Mouse (Mus musculus): ENCODE measurements around the gene Mdga2. TPM values are rescaled to one million over a fixed set of nuclear protein-coding genes. Genes with fewer than 3 reads are reported as not detected.

Gene Mdga2
- polyA plus RNA-seq (2014; fragmentation: Nextera tagmentation; extraction: Ambion mirVana): 8.7 and 14.7 TPM in 2 replicates

DNA sequence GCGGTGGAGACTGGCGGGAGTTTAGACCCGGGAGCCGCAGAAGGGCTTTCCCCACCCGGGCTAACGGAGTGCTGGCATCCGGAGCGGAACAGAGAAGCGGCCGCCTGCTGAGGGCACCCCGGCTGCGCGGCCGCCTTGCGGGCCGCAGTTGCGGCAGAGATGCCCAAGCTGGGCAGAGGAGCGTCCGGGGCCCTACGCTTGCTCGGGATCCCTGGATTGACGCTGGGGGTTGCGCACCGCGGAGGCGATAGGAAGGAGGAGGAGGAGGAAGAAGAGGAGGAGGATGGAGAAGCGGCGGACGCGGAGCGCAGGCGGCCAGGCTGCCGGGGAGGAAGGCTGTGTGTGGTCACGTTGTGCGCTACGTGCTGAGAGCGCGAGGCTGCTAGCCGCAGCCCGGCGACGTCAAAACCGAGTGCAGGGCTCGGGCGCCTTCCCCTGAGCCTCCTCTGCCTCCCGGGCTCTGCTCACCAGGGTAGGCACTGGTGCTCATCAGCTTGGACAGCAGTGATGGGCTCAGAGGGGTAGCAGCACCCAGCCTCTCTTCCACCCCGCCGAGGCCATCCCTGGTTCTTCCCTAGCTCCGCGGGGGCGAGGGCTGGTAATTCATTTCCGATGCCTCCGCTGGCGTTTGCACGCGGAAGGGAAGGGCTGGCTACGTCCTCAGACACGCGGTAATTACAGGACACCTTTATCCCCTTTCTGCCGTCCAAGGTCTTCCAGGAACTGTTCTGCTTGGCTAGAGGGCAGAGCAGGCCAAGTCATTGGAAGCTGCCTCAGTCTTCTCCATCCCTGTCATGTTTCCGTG, at the start of gene Mdga2:
TSS of gene Mdga2 (minus strand) at position 329 of the 805 bp plus-strand sequence.
- WGBS: under 1% methylated on average over 61 of the region's 61 CpGs
- Histone ChIP-seq H3K4me2 (ENCODE audit: low read length) (peak within 1 kb of the TSS; percentile 95), H3K4me3 (ENCODE audit: low read depth, low read length) (peak within 1 kb of the TSS; percentile 76), H3K9me3 (replicated peaks; ENCODE audit: control insufficient read depth, low read length) (no peaks in the 10 kb centered on the region), H3K27ac (ENCODE audit: low read depth, low read length) (peak within 1 kb of the TSS; percentile 84), H3K4me1 (ENCODE audit: control insufficient read depth, insufficient read depth, low read length) (no peaks in the 10 kb centered on the region; the same call in 1 of the 2 replicates), H3K9ac (ENCODE audit: low read length) (peak within 1 kb of the TSS; percentile 86), H3K27me3 (replicated peaks; ENCODE audit: control insufficient read depth, insufficient read depth, low read length) (no peaks in the 10 kb centered on the region), H3K36me3 (ENCODE audit: control insufficient read depth, insufficient read depth, low read length) (no peaks in the 10 kb centered on the region)
- DNase-seq (ENCODE audit: low spot score) (peak; percentile 72), ATAC-seq (peak; percentile 71)

DNA sequence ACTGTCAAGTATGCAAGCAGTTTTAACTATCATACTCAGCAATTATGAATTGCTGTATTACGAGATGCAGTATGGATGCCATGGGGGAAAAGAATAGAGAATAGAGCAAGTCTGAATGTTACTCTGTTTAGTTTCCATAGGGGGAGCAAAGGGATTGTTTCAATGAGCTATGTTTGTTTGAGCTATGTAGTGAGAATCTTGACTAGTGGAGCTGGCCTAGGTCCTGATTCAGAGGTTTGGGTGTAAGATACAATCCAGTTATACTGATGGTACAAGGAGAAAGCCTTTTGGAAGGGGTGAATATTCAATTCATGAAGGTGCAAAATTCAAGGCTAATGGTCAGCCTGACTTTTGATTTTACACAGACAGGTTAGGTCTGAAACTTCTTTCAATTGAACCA, 45.1 kb upstream of the Mdga2 start:
- 83% methylated on average over 1 of the region's 1 CpGs for WGBS
- ATAC-seq: no peak

DNA sequence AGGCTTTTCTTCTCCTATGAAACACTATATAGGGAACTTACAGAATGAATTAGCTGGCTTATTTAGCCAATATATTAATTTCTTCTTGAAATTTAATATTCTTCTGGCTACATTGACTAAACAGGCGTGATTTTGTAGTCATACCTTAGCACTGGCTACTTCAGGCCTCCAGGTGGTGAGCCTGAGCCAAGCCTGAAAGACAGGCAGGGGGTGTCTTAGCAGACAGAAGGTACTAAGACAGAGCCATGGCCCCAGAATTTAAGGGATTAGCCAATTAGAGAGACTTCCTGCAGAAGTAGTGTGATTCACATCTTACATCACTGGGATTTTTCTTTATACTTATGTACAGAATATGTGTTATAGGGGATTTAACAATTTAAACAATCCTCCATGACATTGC, 1.2 kb upstream of the Mdga2 start:
- H3K4me3 ChIP-seq (ENCODE audit: low read depth, low read length): no peak overlapping the region
- H3K27me3 ChIP-seq (replicated peaks; ENCODE audit: control insufficient read depth, insufficient read depth, low read length): no peaks in the 10 kb centered on the region
- DNase-seq (ENCODE audit: low spot score): peak; percentile 33
- ATAC-seq: no peak
- no peak overlapping the region for H3K4me2 ChIP-seq (ENCODE audit: low read length)
- H3K9ac ChIP-seq (ENCODE audit: low read length): no peak overlapping the region
- H3K4me1 ChIP-seq (ENCODE audit: control insufficient read depth, insufficient read depth, low read length): no peaks in the 10 kb centered on the region; the same call in 1 of the 2 replicates
- H3K27ac ChIP-seq (ENCODE audit: low read depth, low read length): no peak overlapping the region
- WGBS: 57% methylated on average over 1 of the region's 1 CpGs
- no peaks in the 10 kb centered on the region for H3K9me3 ChIP-seq (replicated peaks; ENCODE audit: control insufficient read depth, low read length)
- H3K36me3 ChIP-seq (ENCODE audit: control insufficient read depth, insufficient read depth, low read length): no peaks in the 10 kb centered on the region

More for the DNA sequence above, 45.1 kb upstream of the Mdga2 start:
- DNase-seq (ENCODE audit: low spot score): peak; percentile 3
- Histone ChIP-seq H3K4me1 (ENCODE audit: control insufficient read depth, insufficient read depth, low read length) (0 out of 2 replicates have a peak, but pooled peaks cover 3% of the 10 kb centered on the region), H3K4me2 (ENCODE audit: low read length) (no peak overlapping the region), H3K9ac (ENCODE audit: low read length) (no peak overlapping the region), H3K4me3 (ENCODE audit: low read depth, low read length) (no peak overlapping the region), H3K36me3 (ENCODE audit: control insufficient read depth, insufficient read depth, low read length) (no peaks in the 10 kb centered on the region), H3K27ac (ENCODE audit: low read depth, low read length) (no peak overlapping the region), H3K27me3 (replicated peaks; ENCODE audit: control insufficient read depth, insufficient read depth, low read length) (no peaks in the 10 kb centered on the region), H3K9me3 (replicated peaks; ENCODE audit: control insufficient read depth, low read length) (no peaks in the 10 kb centered on the region)

DNA sequence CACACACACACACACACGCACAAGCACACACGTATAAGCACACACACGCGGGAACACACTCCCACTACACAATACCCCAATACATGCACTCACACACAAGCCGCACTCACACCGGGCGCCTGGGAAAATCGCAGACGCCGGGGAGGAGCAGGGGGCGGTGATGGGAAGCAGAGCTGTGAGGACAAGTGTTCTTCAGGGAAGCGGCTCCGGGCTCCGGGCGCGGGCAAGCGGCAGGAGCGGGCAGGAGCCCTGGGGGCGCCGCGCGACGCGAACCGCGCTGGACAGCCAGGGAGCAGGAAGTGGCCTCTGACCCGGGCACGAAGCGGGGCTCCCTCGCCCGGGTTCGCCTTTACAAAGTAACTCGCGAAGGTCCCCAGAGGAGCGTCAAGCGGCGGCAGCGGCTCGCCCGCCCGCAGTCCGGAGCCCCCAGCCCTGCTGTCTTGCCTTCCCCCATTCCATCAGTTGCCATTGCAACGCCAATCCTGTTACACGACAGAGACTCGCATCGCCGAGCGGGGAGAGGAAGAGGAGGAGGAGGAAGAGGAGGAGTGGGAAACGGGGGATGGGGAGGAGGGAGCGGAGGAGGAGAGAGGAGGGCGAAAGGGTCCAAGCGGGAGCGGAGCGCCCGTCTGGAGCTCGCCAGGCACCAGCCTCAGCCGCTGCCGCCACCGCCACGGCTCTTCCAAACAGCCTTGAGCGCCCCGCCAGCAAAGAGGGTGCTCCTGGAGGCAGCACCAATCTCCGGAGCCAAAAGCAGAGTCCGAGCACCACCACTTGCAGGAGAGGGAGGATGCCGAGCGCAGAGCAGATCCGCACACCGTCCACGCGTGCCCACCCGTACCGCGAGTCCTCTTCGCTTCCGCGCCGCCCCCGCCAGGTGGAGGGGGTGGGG, 774 bp downstream of the Mdga2 start:
- Histone ChIP-seq H3K4me2 (ENCODE audit: low read length) (peak overlapping the region; percentile 95), H3K27ac (ENCODE audit: low read depth, low read length) (peak overlapping the region; percentile 84), H3K9ac (ENCODE audit: low read length) (peak overlapping the region; percentile 86), H3K4me3 (ENCODE audit: low read depth, low read length) (peak overlapping the region; percentile 76), H3K4me1 (ENCODE audit: control insufficient read depth, insufficient read depth, low read length) (no peaks in the 10 kb centered on the region; the same call in 1 of the 2 replicates), H3K27me3 (replicated peaks; ENCODE audit: control insufficient read depth, insufficient read depth, low read length) (no peaks in the 10 kb centered on the region), H3K36me3 (ENCODE audit: control insufficient read depth, insufficient read depth, low read length) (no peaks in the 10 kb centered on the region), H3K9me3 (replicated peaks; ENCODE audit: control insufficient read depth, low read length) (no peaks in the 10 kb centered on the region)
- ATAC-seq (peak; percentile 68), DNase-seq (ENCODE audit: low spot score) (peak; percentile 71)
- under 1% methylated on average over 76 of the region's 78 CpGs for WGBS

DNA sequence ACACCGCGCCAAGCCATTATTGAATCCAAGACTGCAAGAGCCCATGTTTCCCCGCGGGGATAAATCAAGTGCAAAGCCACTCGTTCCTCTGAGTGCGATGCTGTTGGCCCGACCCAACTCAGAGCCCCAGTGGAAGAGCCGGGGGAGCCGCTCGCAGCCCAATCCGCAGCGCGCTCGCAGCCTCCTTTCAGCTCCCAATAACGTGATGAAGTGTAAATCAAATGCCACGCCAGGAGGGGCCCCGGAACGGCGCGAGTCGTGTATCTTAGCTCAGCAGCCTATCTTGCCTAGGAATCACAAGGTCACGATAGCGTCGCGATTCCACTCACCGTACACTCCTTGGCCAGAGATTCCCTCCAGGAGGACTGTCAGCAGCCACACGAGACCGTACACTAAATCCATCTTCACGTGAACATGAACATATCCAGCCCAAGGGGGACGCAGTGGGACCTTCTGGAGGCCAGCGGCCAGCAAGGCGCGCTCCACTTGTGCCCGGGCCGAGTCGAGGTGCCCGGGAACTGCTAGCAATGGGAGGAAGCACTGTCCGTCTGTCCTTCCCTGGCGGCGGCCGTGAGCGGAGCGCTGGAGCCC, 1.6 kb downstream of the Mdga2 start:
- Histone ChIP-seq H3K27ac (ENCODE audit: low read depth, low read length) (peak overlapping the region; percentile 84), H3K9me3 (replicated peaks; ENCODE audit: control insufficient read depth, low read length) (no peaks in the 10 kb centered on the region), H3K9ac (ENCODE audit: low read length) (peak overlapping the region; percentile 86), H3K4me3 (ENCODE audit: low read depth, low read length) (peak overlapping the region; percentile 76), H3K4me1 (ENCODE audit: control insufficient read depth, insufficient read depth, low read length) (no peaks in the 10 kb centered on the region; the same call in 1 of the 2 replicates), H3K36me3 (ENCODE audit: control insufficient read depth, insufficient read depth, low read length) (no peaks in the 10 kb centered on the region), H3K27me3 (replicated peaks; ENCODE audit: control insufficient read depth, insufficient read depth, low read length) (no peaks in the 10 kb centered on the region), H3K4me2 (ENCODE audit: low read length) (peak overlapping the region; percentile 95)
- peak; percentile 45 for ATAC-seq
- WGBS: under 1% methylated on average over 42 of the region's 43 CpGs
- DNase-seq (ENCODE audit: low spot score): peak; percentile 68

DNA sequence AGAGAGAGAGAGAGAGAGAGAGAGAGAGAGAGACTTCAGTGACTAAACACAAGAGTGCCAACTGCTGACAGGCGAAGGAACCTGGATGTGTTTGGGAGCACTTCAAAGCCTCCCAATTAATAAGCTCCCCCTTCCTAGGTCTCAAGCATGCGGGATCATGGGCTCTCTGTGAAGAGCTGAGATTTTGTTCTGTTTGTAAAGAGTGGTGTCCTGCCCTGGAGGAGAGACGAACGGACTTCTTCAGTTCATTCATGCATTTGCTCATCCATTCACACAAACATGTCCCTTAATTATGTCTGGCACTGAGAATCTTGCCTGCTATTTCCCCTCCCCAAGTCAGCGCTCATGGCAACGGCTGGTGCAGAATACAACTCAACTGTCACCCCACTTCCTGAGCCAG, 2.3 kb downstream of the Mdga2 start:
- no peak overlapping the region for H3K27ac ChIP-seq (ENCODE audit: low read depth, low read length)
- peak; percentile 51 for DNase-seq (ENCODE audit: low spot score)
- H3K9me3 ChIP-seq (replicated peaks; ENCODE audit: control insufficient read depth, low read length): no peaks in the 10 kb centered on the region
- no peaks in the 10 kb centered on the region for H3K27me3 ChIP-seq (replicated peaks; ENCODE audit: control insufficient read depth, insufficient read depth, low read length)
- no peak for ATAC-seq
- 0% methylated on average over 6 of the region's 6 CpGs for WGBS
- H3K9ac ChIP-seq (ENCODE audit: low read length): peak overlapping the region; percentile 86; the same call in 1 of the 2 replicates
- H3K4me3 ChIP-seq (ENCODE audit: low read depth, low read length): peak overlapping the region; percentile 76
- peak overlapping the region; percentile 95 for H3K4me2 ChIP-seq (ENCODE audit: low read length)
- no peaks in the 10 kb centered on the region; the same call in 1 of the 2 replicates for H3K4me1 ChIP-seq (ENCODE audit: control insufficient read depth, insufficient read depth, low read length)
- H3K36me3 ChIP-seq (ENCODE audit: control insufficient read depth, insufficient read depth, low read length): no peaks in the 10 kb centered on the region

DNA sequence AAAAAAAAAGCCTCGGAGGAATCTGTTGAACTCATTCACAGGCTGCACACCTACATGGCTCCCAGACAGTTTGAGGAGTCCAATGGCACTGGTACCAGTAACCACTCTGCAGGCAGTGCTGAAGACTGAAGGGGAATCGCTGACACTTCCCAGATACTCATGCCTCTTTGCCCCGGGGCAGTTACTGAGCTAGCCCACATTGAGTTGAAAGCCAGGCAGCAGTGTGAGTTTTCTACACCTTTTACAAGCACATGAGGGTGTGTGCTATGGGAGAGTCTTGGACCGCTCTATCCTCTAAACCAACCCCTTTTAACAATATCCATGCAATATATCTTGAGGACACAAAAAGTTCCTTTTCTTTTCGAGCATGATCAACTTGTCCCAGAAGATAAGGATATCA, 2.8 kb downstream of the Mdga2 start:
- DNase-seq (ENCODE audit: low spot score) (no peak), ATAC-seq (no peak)
- H3K27ac ChIP-seq (ENCODE audit: low read depth, low read length): no peak overlapping the region
- 24% methylated on average over 5 of the region's 5 CpGs for WGBS
- H3K4me3 ChIP-seq (ENCODE audit: low read depth, low read length): peak overlapping the region; percentile 76
- H3K36me3 ChIP-seq (ENCODE audit: control insufficient read depth, insufficient read depth, low read length): no peaks in the 10 kb centered on the region
- H3K27me3 ChIP-seq (replicated peaks; ENCODE audit: control insufficient read depth, insufficient read depth, low read length): no peaks in the 10 kb centered on the region
- H3K9ac ChIP-seq (ENCODE audit: low read length): peak overlapping the region; percentile 32; the same call in 1 of the 2 replicates
- H3K4me1 ChIP-seq (ENCODE audit: control insufficient read depth, insufficient read depth, low read length): no peaks in the 10 kb centered on the region; the same call in 1 of the 2 replicates
- H3K9me3 ChIP-seq (replicated peaks; ENCODE audit: control insufficient read depth, low read length): no peaks in the 10 kb centered on the region
- H3K4me2 ChIP-seq (ENCODE audit: low read length): peak overlapping the region; percentile 95

DNA sequence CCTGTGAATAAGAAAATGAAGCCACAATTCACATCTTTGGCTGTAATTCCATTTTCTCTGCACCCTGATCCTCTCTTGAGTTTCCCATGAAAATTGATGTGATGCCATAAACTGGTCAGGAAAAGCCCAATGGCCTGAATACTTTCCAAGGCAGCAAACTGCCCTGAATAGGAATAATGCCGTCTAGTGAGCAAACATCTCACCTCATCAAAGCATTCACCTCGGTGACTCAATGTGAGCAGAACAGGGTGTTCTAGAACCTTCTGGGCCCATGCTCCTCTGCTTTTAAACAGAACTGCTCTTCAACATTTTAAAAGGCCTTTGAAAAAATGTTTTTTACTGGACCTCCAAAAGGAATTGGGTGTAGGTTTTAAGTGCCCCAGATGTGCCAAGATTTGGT, 9.5 kb downstream of the Mdga2 start:
- H3K36me3 ChIP-seq (ENCODE audit: control insufficient read depth, insufficient read depth, low read length): no peaks in the 10 kb centered on the region
- no peaks in the 10 kb centered on the region for H3K4me1 ChIP-seq (ENCODE audit: control insufficient read depth, insufficient read depth, low read length)
- H3K27ac ChIP-seq (ENCODE audit: low read depth, low read length): no peak overlapping the region
- 67% methylated on average over 2 of the region's 2 CpGs for WGBS
- ATAC-seq (no peak), DNase-seq (ENCODE audit: low spot score) (no peak)
- H3K27me3 ChIP-seq (replicated peaks; ENCODE audit: control insufficient read depth, insufficient read depth, low read length): no peaks in the 10 kb centered on the region
- no peak overlapping the region for H3K9ac ChIP-seq (ENCODE audit: low read length)
- H3K9me3 ChIP-seq (replicated peaks; ENCODE audit: control insufficient read depth, low read length): no peaks in the 10 kb centered on the region
- no peak overlapping the region for H3K4me2 ChIP-seq (ENCODE audit: low read length)
- H3K4me3 ChIP-seq (ENCODE audit: low read depth, low read length): no peak overlapping the region
